Mouse (Mus musculus) heart, embryonic 14.5 days (tissue): ENCODE data around the gene Tspo. TPM values are rescaled to one million over a fixed set of nuclear protein-coding genes. Genes with fewer than 3 reads are reported as not detected.

ENCODE experiments used
- ATAC-seq: fragments of 200-750 bp; cut with Nextera tagmentation; 2 replicates; pipeline ENCODE4 v1.8.0; 2017; ENCODE audit warnings: low read depth, moderate TSS enrichment; ENCODE audit not compliant: insufficient number of reproducible peaks, insufficient read depth, low FRiP score
- H3K27ac ChIP-seq, 2 experiments: fragments of 200-500 bp in 1 of 2; fragments of 300-500 bp in 1 of 2; sonication (generic) in 1 of 2; replicated peaks in 1 of 2; 2 replicates each; pipeline ENCODE4 v1.5.1; 2012 to 2014; ENCODE audit warnings: low read depth in 2 of 2, low read length in 2 of 2, control low read depth in 1 of 2, mild to moderate bottlenecking in 1 of 2, mixed read lengths in 1 of 2; ENCODE audit not compliant: control insufficient read depth in 1 of 2, insufficient read depth in 1 of 2
- H3K27me3 ChIP-seq: fragments of 300-500 bp; sonication (generic); 2 replicates; pipeline ENCODE4 v1.6.1; 2014; ENCODE audit warnings: mild to moderate bottlenecking, low read length, control low read depth; ENCODE audit not compliant: control insufficient read depth, insufficient read depth
- H3K36me3 ChIP-seq: fragments of 300-500 bp; sonication (generic); 2 replicates; pipeline ENCODE4 v1.6.1; 2014; ENCODE audit warnings: mild to moderate bottlenecking, control low read depth, low read length, mixed read lengths; ENCODE audit not compliant: control insufficient read depth, insufficient read depth
- H3K4me1 ChIP-seq, 2 experiments: fragments of 200-500 bp in 1 of 2; fragments of 300-500 bp in 1 of 2; sonication (generic) in 1 of 2; 2 replicates each; pipeline ENCODE4 v1.6.1; 2012 to 2014; ENCODE audit warnings: low read length in 2 of 2, control low read depth in 1 of 2, mixed read lengths in 1 of 2; ENCODE audit not compliant: control insufficient read depth in 2 of 2, insufficient read depth in 2 of 2
- H3K4me2 ChIP-seq: fragments of 300-500 bp; sonication (generic); 2 replicates; pipeline ENCODE4 v1.6.1; 2014; ENCODE audit warnings: mild to moderate bottlenecking, low read length
- H3K4me3 ChIP-seq, 2 experiments: fragments of 200-500 bp in 1 of 2; fragments of 300-500 bp in 1 of 2; sonication (generic) in 1 of 2; 2 replicates each; pipeline ENCODE4 v1.5.1; 2012 to 2014; ENCODE audit warnings: low read length in 2 of 2, mild to moderate bottlenecking in 2 of 2, control low read depth in 1 of 2, low read depth in 1 of 2, moderate library complexity in 1 of 2; ENCODE audit not compliant: control insufficient read depth in 1 of 2, insufficient read depth in 1 of 2
- H3K9ac ChIP-seq: fragments of 300-500 bp; sonication (generic); 2 replicates; pipeline ENCODE4 v1.6.1; 2014; ENCODE audit warnings: mild to moderate bottlenecking, low read length
- H3K9me3 ChIP-seq: fragments of 300-500 bp; sonication (generic); 2 replicates; pipeline ENCODE4 v1.6.1; 2016; ENCODE audit warnings: low read length, control low read depth; ENCODE audit not compliant: control insufficient read depth
- WGBS: fragments of 180-500 bp; shearing (Covaris S2); extraction: QIAGEN DNeasy Blood & Tissue Kit; methylation state at CpG from one replicate; pipeline ENCODE4 v1.1.7; 2014; 5-methylcytosine and 5-hydroxymethylcytosine counted together
- polyA plus RNA-seq: library from polyadenylated mRNA; unstranded; fragments of >200 nt; fragmentation: Nextera tagmentation; extraction: Ambion mirVana; gene quantifications from 2 replicates; pipeline ENCODE4 v1.2.1, GENCODE M21; 2014

The Tspo gene
- polyA plus RNA-seq, 1 experiment from 2014 or later = 191 TPM

DNA sequence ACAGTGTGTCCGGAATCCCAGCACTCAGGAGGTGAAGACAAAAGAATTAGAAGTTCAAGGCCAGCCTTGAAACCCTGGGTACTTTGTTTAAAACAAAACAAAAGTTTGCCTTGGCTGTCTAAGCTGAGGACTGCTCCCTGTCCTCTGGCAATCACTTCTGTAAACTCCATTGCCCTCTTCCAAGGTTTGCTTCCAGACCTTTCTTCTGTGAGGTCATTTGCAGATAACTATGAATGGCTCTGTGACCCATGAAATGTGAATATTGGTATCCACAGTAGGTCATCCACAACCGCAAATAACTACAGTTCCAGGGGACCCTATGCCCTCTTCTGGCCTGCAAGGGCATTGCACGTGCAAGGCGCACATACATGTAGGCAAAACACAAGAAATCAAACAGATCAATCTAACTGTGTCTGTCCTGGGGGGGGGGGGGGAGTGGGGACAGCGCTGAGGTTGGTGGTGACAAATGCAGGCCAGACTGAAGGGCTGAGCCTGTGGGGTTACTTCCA lies 31.4 kb upstream of the Tspo start:
- 76% methylated on average over 5 of the region's 5 CpGs for WGBS
- peaks cover 23% of the 10 kb centered on the region for H3K36me3 ChIP-seq
- H3K9ac ChIP-seq = no peak overlapping the region
- peaks cover 38 to 62% of the 10 kb centered on the region in 2 experiments for H3K4me1 ChIP-seq
- H3K4me2 ChIP-seq = no peak overlapping the region
- no peak for ATAC-seq
- no peaks in the 10 kb centered on the region for H3K27me3 ChIP-seq
- H3K9me3 ChIP-seq = no peaks in the 10 kb centered on the region
- H3K27ac ChIP-seq = no peak overlapping the region
- H3K4me3 ChIP-seq = no peak overlapping the region

DNA sequence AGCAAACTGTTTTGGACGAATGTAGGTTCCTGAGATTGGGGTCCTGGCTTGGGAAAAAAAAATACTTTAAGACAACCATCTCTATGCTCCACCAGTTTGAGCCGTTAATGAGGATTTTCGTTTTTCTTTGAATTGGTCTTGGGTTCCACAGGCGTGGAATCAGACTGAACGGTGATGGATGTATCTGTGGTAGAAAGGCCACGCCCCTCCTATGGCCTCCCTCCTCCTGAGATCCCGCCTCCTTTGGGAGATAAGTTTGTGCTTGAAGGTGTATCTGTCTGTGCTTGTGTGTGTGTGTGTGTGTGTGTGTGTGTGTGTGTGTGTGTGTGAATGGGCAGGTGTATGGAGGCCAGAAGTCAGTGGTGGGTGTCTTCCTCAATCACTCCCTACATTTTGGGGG lies 30.8 kb upstream of the Tspo start:
- Histone ChIP-seq H3K4me1 (peaks cover 38 to 57% of the 10 kb centered on the region in 2 experiments), H3K9me3 (no peaks in the 10 kb centered on the region), H3K27me3 (no peaks in the 10 kb centered on the region), H3K36me3 (peaks cover 25% of the 10 kb centered on the region), H3K27ac (no peak overlapping the region), H3K4me3 (no peak overlapping the region), H3K9ac (no peak overlapping the region), H3K4me2 (no peak overlapping the region)
- 82% methylated on average over 7 of the region's 7 CpGs for WGBS
- no peak for ATAC-seq

DNA sequence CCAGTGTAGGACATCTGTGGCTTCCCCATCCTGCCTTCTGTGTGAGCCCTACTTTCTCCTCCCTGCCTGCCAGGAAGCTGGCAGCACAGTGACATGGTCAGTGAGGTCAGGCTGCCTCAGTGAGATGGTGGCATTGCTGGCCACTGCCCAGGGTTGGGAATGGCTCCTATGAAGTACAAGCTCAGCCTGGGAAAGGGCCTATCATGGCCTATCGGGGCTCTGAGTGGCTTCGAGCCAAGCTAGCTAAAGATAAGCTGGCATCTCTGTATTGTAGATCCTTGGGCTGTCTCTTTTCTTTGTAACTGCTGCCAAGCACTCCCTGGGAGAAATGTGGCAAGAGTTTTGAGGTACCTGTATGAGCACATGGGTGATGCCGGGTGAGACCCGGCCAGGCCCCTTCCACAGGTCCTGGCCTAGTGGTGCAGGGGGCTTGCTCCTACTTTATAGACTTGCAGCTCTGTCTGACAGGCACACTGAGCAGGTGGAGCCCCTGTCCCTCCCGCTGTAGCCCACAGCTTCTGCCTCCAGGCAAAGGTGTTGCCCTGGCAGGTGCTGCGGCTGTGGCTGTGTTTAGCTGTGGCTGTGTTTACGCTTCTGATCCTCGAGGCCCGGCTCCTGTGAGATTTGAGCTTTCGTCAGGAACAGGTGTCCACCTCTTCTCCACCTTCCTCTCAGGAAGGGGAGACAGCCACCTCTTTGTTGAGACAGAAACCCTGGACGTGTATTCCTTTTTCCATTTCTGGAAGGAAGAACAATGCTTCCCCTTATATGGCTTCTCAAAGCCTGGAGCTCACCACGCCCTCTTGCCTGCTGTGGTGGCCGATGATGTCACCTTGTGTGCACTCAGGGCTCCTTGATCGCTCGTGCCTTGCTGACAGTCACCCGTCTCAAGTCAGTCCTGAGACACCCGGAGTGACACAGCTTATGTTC lies 28.2 kb upstream of the Tspo start:
- 26% methylated on average over 17 of the region's 17 CpGs for WGBS
- H3K4me1 ChIP-seq = peaks cover 36 to 48% of the 10 kb centered on the region in 2 experiments

DNA sequence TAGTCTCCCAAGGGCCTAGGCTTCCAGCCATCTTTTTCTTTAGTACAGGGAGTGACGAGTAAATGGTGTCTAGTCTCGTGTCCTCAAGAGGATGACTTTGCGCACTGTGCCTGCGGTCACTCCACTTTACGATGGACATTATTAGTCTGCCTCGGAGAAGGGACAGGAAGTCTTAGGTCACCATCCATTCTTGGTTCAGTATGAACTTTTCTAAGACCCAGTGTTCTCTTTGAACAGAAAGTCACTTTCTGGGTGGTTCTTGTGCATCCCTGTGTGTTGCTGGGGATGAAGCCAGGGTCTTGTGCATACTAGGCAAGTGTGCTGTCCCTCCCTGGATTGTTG lies 27.5 kb upstream of the Tspo start:
- H3K4me2 ChIP-seq = peak overlapping the region; percentile 33; the same call in 1 of the 2 replicates
- peak overlapping the region; percentile 54 for H3K9ac ChIP-seq
- peaks cover 26% of the 10 kb centered on the region for H3K36me3 ChIP-seq
- 59% methylated on average over 6 of the region's 6 CpGs for WGBS
- ATAC-seq = no peak
- H3K27me3 ChIP-seq = no peaks in the 10 kb centered on the region
- H3K4me1 ChIP-seq = peaks cover 36 to 49% of the 10 kb centered on the region in 2 experiments
- no peak overlapping the region for H3K4me3 ChIP-seq
- peak overlapping the region; percentile 86 to 87 for H3K27ac ChIP-seq
- H3K9me3 ChIP-seq = no peaks in the 10 kb centered on the region

More for the DNA sequence above, 28.2 kb upstream of the Tspo start:
- H3K9me3 ChIP-seq = no peaks in the 10 kb centered on the region
- peaks cover 32% of the 10 kb centered on the region for H3K36me3 ChIP-seq
- peak overlapping the region; percentile 33; the same call in 1 of the 2 replicates for H3K4me2 ChIP-seq
- H3K4me3 ChIP-seq = no peak overlapping the region
- no peaks in the 10 kb centered on the region for H3K27me3 ChIP-seq
- peak overlapping the region; percentile 54 for H3K9ac ChIP-seq
- peak overlapping the region; percentile 86 to 87 for H3K27ac ChIP-seq
- peak; percentile 18 for ATAC-seq

DNA sequence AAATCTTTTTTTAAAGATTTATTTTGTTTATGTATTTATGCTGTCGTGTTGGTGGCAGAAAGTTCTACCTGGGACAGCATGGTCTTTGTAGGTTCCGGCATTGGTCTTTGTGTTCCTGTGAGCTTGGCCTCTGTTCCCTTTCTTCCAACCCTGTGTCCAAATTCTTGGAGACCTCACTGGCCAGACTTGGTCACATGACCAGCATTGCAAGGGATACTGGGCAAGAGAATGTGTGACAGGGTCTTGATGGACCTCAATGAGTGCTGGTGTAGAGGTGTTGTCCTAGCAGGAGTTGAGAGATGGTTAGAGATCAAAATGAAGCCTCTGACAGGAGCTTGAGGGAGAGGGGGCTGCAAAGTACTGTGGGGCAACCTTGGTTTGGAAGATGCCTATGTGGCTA lies 24.5 kb upstream of the Tspo start:
- WGBS = 93% methylated on average over 2 of the region's 2 CpGs
- Histone ChIP-seq H3K27me3 (no peaks in the 10 kb centered on the region), H3K27ac (peak overlapping the region in 1 of 2 experiments; percentile 91; a peak in 2 of 4 replicates), H3K36me3 (peaks cover 42% of the 10 kb centered on the region), H3K9ac (no peak overlapping the region), H3K4me3 (no peak overlapping the region), H3K4me1 (peaks cover 43 to 51% of the 10 kb centered on the region in 2 experiments), H3K4me2 (no peak overlapping the region), H3K9me3 (no peaks in the 10 kb centered on the region)
- ATAC-seq = no peak

DNA sequence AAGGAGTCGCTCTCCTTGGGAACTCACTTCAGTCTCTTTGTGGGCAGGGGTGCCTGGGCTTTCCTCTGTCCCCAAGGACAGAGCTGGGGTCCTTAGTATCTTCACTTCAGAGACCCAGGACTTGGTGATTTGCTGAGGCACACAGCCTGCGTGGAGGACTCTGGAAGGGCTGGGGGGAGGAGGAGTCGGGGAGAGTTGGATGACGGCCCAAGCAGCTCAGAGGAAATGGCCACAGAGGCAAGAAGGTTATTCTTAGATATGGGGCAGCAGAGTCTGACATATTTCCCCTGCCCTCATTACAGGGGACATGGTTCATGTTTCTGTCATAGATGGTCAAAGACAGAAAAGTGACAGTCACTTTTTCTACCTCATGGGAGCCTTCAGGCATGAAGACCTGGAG lies 23.5 kb upstream of the Tspo start:
- peak overlapping the region; percentile 66 to 91 for H3K27ac ChIP-seq
- H3K27me3 ChIP-seq = no peaks in the 10 kb centered on the region
- 20% methylated on average over 4 of the region's 4 CpGs for WGBS
- H3K4me1 ChIP-seq = peaks cover 40 to 41% of the 10 kb centered on the region in 2 experiments
- H3K4me3 ChIP-seq = no peak overlapping the region
- peak overlapping the region; percentile 34; the same call in 1 of the 2 replicates for H3K9ac ChIP-seq
- H3K9me3 ChIP-seq = no peaks in the 10 kb centered on the region
- peak overlapping the region; percentile 31 for H3K4me2 ChIP-seq
- ATAC-seq = peak; percentile 45
- peaks cover 48% of the 10 kb centered on the region for H3K36me3 ChIP-seq

DNA sequence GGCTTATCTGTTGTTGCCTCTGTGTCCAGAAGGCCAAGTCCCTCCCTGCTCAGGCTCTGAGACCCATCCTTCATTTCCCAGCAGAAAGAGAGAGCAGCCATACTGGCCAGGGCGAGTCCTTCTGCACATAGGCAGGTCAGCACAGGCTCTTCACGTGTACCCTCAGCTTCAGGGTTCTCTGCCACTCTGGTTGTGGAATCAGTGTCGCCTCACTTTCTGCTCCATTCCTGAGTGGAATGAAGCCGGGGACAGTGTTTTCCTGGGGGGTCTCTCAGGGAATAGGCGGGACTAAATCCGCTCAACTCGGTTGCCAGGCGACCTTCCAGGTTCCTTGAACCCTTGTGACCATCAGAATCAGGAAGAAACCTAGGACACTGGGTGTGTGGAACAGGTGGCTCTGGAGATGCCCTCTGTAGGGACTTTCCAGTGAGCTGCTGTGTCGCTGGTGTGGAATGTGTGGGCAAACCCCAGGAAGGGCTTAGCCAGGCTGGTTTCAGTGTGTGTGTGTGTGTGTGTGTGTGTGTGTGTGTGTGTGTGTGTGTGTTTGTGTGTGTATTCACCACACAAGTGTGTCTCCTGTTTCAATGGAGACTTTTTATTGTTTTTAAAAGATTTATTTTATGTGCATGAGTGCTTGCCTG lies 21.6 kb upstream of the Tspo start:
- peaks cover 26% of the 10 kb centered on the region in 2 experiments for H3K4me1 ChIP-seq
- ATAC-seq = no peak
- H3K27ac ChIP-seq = 0 out of 4 replicates have a peak overlapping the region, but pooled peaks of 1 of the 2 experiments have one; percentile 14
- H3K27me3 ChIP-seq = no peaks in the 10 kb centered on the region
- no peak overlapping the region for H3K4me2 ChIP-seq
- H3K36me3 ChIP-seq = peaks cover 67% of the 10 kb centered on the region
- H3K4me3 ChIP-seq = no peak overlapping the region
- no peaks in the 10 kb centered on the region for H3K9me3 ChIP-seq
- WGBS = 77% methylated on average over 9 of the region's 9 CpGs
- no peak overlapping the region; the same call in 1 of the 2 replicates for H3K9ac ChIP-seq
